Mouse (Mus musculus): ENCODE measurements around the gene Runx2.

- TF ChIP-seq POLR2A (IDR thresholded peaks at IDR 0.05; ENCODE audit: low read depth, low read length) (no peak), CTCF (IDR thresholded peaks at IDR 0.05; ENCODE audit: extremely low read depth, insufficient read length, insufficient replicate concordance, low read depth, low read length) (no peak)
These were observed 202.0 kb downstream of the Runx2 start for GRCm38 (mm10) chr17:44612641-44613040.
